Mouse (Mus musculus) hindbrain, embryonic 14.5 days (tissue): ENCODE measurements around the gene Ets1. TPM values are rescaled to one million over a fixed set of nuclear protein-coding genes. Genes with fewer than 3 reads are reported as not detected.

Experiments
- ATAC-seq: fragments of 200-750 bp; cut with Nextera tagmentation; 2 replicates; pipeline ENCODE4 v1.8.0; 2017; ENCODE audit warnings: moderate number of reproducible peaks, mild to moderate bottlenecking, moderate TSS enrichment, moderate library complexity; ENCODE audit not compliant: low FRiP score
- DNase-seq: peaks from one replicate; pipeline ENCODE4 v3.0.0-alpha.2; 2015; ENCODE audit warnings: low spot score
- H3K27ac ChIP-seq: fragments of 300-500 bp; sonication (generic); 2 replicates; pipeline ENCODE4 v1.5.1; 2014; ENCODE audit warnings: mild to moderate bottlenecking, moderate library complexity
- H3K27me3 ChIP-seq: fragments of 300-500 bp; sonication (generic); 2 replicates; pipeline ENCODE4 v1.6.1; 2014; ENCODE audit warnings: mild to moderate bottlenecking, low read length, mixed read lengths; ENCODE audit not compliant: control insufficient read depth, insufficient read depth
- H3K36me3 ChIP-seq: fragments of 300-500 bp; sonication (generic); replicated peaks from 2 replicates; pipeline ENCODE4 v1.6.1; 2014; ENCODE audit not compliant: control insufficient read depth, insufficient read depth
- H3K4me1 ChIP-seq: fragments of 300-500 bp; sonication (generic); replicated peaks from 2 replicates; pipeline ENCODE4 v1.6.1; 2014; ENCODE audit warnings: antibody characterized with exemption, low read length, mixed read lengths; ENCODE audit not compliant: control insufficient read depth, insufficient read depth
- H3K4me2 ChIP-seq: fragments of 300-500 bp; sonication (generic); replicated peaks from 2 replicates; pipeline ENCODE4 v1.6.1; 2014; ENCODE audit warnings: mild to moderate bottlenecking, moderate library complexity
- H3K4me3 ChIP-seq: fragments of 300-500 bp; sonication (generic); replicated peaks from 2 replicates; pipeline ENCODE4 v1.5.1; 2014; ENCODE audit warnings: mild to moderate bottlenecking, low read length
- H3K9ac ChIP-seq: fragments of 300-500 bp; sonication (generic); 2 replicates; pipeline ENCODE4 v1.6.1; 2014
- H3K9me3 ChIP-seq: fragments of 300-500 bp; sonication (generic); 2 replicates; pipeline ENCODE4 v1.6.1; 2016; ENCODE audit warnings: low read length; ENCODE audit not compliant: control insufficient read depth
- WGBS: fragments of 180-500 bp; shearing (Covaris S2); extraction: QIAGEN DNeasy Blood & Tissue Kit; methylation state at CpG from one replicate; pipeline ENCODE4 v1.1.7; 2014; 5-methylcytosine and 5-hydroxymethylcytosine counted together
- polyA plus RNA-seq: library from polyadenylated mRNA; unstranded; fragments of >200 nt; fragmentation: Nextera tagmentation; extraction: Ambion mirVana; gene quantifications from 2 replicates; pipeline ENCODE4 v1.2.1, GENCODE M21; 2014

Ets1 gene
- polyA plus RNA-seq, 1 experiment from 2014 or later: 20.9 TPM

GRCm38 (mm10) chr9:32731787-32732186 lies 95.8 kb downstream of the Ets1 start:
- ATAC-seq (no peak), DNase-seq (no peak)
- Histone ChIP-seq H3K27me3 (no peaks in the 10 kb centered on the region), H3K4me2 (no peak overlapping the region), H3K4me3 (no peak overlapping the region), H3K9ac (no peak overlapping the region), H3K4me1 (no peaks in the 10 kb centered on the region), H3K27ac (no peak overlapping the region), H3K36me3 (no peaks in the 10 kb centered on the region), H3K9me3 (no peaks in the 10 kb centered on the region)
- WGBS: 65% methylated on average over 9 of the region's 9 CpGs

DNA sequence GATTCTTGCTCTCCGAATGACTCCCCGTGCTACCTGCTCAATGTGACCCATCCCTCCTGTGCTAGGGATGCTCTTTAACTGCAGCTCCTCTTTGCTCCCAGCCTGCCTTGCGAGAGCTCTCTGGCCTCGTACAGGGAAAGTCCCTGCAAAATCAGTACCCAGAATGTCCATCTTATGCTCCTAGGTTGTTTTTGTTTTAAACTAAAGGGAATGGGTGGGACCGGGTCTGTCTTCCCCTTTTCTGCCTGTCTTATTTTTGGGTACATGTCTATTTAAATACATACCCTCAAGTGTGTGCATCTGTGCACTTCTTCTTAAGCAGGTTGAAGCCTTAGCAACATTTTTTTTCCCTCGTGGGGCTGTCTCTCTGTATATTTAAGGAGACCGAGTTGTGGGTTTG lies 99.0 kb downstream of the Ets1 start:
- no peak overlapping the region for H3K4me2 ChIP-seq
- DNase-seq (no peak), ATAC-seq (no peak)
- no peaks in the 10 kb centered on the region for H3K27me3 ChIP-seq
- H3K4me1 ChIP-seq: no peaks in the 10 kb centered on the region
- 93% methylated on average over 7 of the region's 7 CpGs for WGBS
- no peak overlapping the region for H3K4me3 ChIP-seq
- no peak overlapping the region for H3K9ac ChIP-seq
- H3K9me3 ChIP-seq: no peaks in the 10 kb centered on the region
- H3K36me3 ChIP-seq: no peaks in the 10 kb centered on the region
- no peak overlapping the region for H3K27ac ChIP-seq

DNA sequence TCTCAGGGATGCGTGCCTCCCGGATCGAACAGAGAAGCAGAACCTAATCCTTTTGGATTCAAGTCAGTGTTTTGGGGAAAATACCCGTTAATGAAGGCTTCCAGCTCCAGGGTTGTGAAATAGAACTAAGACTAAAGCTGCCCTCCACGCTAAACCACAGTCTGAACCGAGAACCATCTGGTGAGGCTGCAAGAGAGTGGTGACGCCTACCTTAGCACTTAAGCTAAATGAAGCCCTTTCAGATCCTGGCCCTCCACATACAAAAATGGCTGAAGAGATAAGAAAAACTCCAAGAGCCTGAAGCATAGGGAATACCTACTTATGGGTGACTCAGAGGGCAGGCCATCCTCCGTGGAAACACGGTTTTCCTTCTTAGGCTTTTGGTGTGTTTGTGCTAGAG lies 100.0 kb downstream of the Ets1 start:
- Histone ChIP-seq H3K27ac (no peak overlapping the region), H3K4me1 (no peaks in the 10 kb centered on the region), H3K36me3 (no peaks in the 10 kb centered on the region), H3K4me3 (no peak overlapping the region), H3K4me2 (no peak overlapping the region), H3K9me3 (no peaks in the 10 kb centered on the region), H3K27me3 (no peaks in the 10 kb centered on the region), H3K9ac (no peak overlapping the region)
- ATAC-seq (no peak), DNase-seq (no peak)
- WGBS: 88% methylated on average over 9 of the region's 9 CpGs

DNA sequence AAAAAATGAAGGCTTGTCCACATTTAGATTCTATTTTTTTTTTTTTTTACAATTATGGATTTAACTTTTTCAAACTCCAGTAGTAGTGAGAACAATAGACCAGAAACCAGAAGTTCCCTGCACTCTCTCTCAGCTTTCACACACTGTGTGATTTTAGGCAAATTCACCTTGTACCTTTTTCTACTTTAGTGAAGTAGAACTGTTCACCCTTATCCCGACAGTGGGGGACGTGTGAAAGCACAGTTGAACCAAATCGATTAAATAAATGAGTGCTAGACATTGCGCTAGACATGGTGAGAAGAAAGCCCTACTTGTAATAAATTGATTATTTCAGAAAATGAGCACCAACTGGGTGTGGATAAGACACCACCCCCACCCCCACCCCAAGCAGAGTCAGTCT lies 104.0 kb downstream of the Ets1 start:
- WGBS: 96% methylated on average over 4 of the region's 4 CpGs

GRCm38 (mm10) chr9:32740751-32741387 lies 104.8 kb downstream of the Ets1 start:
- H3K36me3 ChIP-seq: no peaks in the 10 kb centered on the region
- H3K27me3 ChIP-seq: no peaks in the 10 kb centered on the region
- no peaks in the 10 kb centered on the region for H3K9me3 ChIP-seq
- ATAC-seq (no peak), DNase-seq (no peak)
- no peak overlapping the region for H3K27ac ChIP-seq
- WGBS: 83% methylated on average over 12 of the region's 12 CpGs
- no peaks in the 10 kb centered on the region for H3K4me1 ChIP-seq
- H3K9ac ChIP-seq: no peak overlapping the region
- no peak overlapping the region for H3K4me2 ChIP-seq
- H3K4me3 ChIP-seq: no peak overlapping the region

More for the DNA sequence above, 104.0 kb downstream of the Ets1 start:
- Histone ChIP-seq H3K4me2 (no peak overlapping the region), H3K36me3 (no peaks in the 10 kb centered on the region), H3K9ac (no peak overlapping the region), H3K4me3 (no peak overlapping the region), H3K9me3 (no peaks in the 10 kb centered on the region), H3K27me3 (no peaks in the 10 kb centered on the region), H3K27ac (no peak overlapping the region), H3K4me1 (no peaks in the 10 kb centered on the region)
- DNase-seq (no peak), ATAC-seq (no peak)

- Histone ChIP-seq H3K36me3 (no peaks in the 10 kb centered on the region), H3K4me3 (no peak overlapping the region), H3K27me3 (no peaks in the 10 kb centered on the region), H3K4me2 (no peak overlapping the region), H3K9ac (no peak overlapping the region), H3K27ac (no peak overlapping the region), H3K4me1 (no peaks in the 10 kb centered on the region), H3K9me3 (no peaks in the 10 kb centered on the region)
- WGBS: 90% methylated on average over 2 of the region's 2 CpGs
- DNase-seq: no peak
- ATAC-seq: no peak
Measured at GRCm38 (mm10) chr9:32741681-32742080, 105.7 kb downstream of the Ets1 start.

- H3K4me1 ChIP-seq: no peaks in the 10 kb centered on the region
- 62% methylated on average over 8 of the region's 8 CpGs for WGBS
- no peak for ATAC-seq
Measured at GRCm38 (mm10) chr9:32743157-32743556, 107.1 kb downstream of the Ets1 start.

GRCm38 (mm10) chr9:32743642-32744161 lies 107.7 kb downstream of the Ets1 start:
- H3K4me3 ChIP-seq: no peak overlapping the region
- ATAC-seq (no peak), DNase-seq (no peak)
- no peaks in the 10 kb centered on the region for H3K27me3 ChIP-seq
- H3K4me1 ChIP-seq: no peaks in the 10 kb centered on the region
- no peak overlapping the region for H3K27ac ChIP-seq
- no peak overlapping the region for H3K4me2 ChIP-seq
- no peaks in the 10 kb centered on the region for H3K9me3 ChIP-seq
- 74% methylated on average over 9 of the region's 9 CpGs for WGBS
- H3K36me3 ChIP-seq: no peaks in the 10 kb centered on the region
- no peak overlapping the region for H3K9ac ChIP-seq

More at GRCm38 (mm10) chr9:32743157-32743556, 107.1 kb downstream of the Ets1 start:
- Histone ChIP-seq H3K4me2 (no peak overlapping the region), H3K27me3 (no peaks in the 10 kb centered on the region), H3K4me3 (no peak overlapping the region), H3K9me3 (no peaks in the 10 kb centered on the region), H3K27ac (no peak overlapping the region), H3K36me3 (no peaks in the 10 kb centered on the region), H3K9ac (no peak overlapping the region)
- no peak for DNase-seq

- H3K4me1 ChIP-seq: no peaks in the 10 kb centered on the region
- H3K27ac ChIP-seq: no peak overlapping the region
- no peak for DNase-seq
- no peak overlapping the region for H3K4me2 ChIP-seq
- WGBS: 73% methylated on average over 9 of the region's 9 CpGs
- ATAC-seq: no peak
- H3K27me3 ChIP-seq: no peaks in the 10 kb centered on the region
- no peak overlapping the region for H3K9ac ChIP-seq
- no peaks in the 10 kb centered on the region for H3K36me3 ChIP-seq
- H3K4me3 ChIP-seq: no peak overlapping the region
- H3K9me3 ChIP-seq: no peaks in the 10 kb centered on the region
Measured at GRCm38 (mm10) chr9:32744288-32744687, 108.3 kb downstream of the Ets1 start.
